Mouse (Mus musculus) heart, adult 2 months (tissue): Measurements from ENCODE around the gene Zbtb3. TPM values are rescaled to one million over a fixed set of nuclear protein-coding genes. Genes with fewer than 3 reads are reported as not detected.
A peak's percentile ranks its signal among the peaks of the same experiment; 100 is the strongest.
"Not testable (repeated sequence)": the region's sequence is repeated elsewhere in the genome, so short reads cannot be mapped to it uniquely, and the experiment has no call there.

Source experiments
- DNase-seq, 2 experiments: peaks; one replicate each; pipeline ENCODE4 v3.0.0; 2021
- H3K27ac ChIP-seq: fragments of 200-600 bp; 2 replicates; pipeline ENCODE4 v1.8.1; 2022
- H3K27me3 ChIP-seq: fragments of 200-500 bp; 2 replicates; pipeline ENCODE4 v1.6.1; 2012; ENCODE audit warnings: mild to moderate bottlenecking, low read length, inconsistent platforms, mixed read lengths; ENCODE audit not compliant: control insufficient read depth, insufficient read depth
- H3K36me3 ChIP-seq: fragments of 200-500 bp; 2 replicates; pipeline ENCODE4 v1.6.1; 2012; ENCODE audit warnings: low read length, inconsistent platforms; ENCODE audit not compliant: control insufficient read depth, insufficient read depth
- H3K4me1 ChIP-seq: fragments of 200-500 bp; 2 replicates; pipeline ENCODE4 v1.6.1; 2011; ENCODE audit warnings: low read length; ENCODE audit not compliant: control insufficient read depth, insufficient read depth
- H3K4me3 ChIP-seq: fragments of 200-600 bp; 2 replicates; pipeline ENCODE4 v1.8.1; 2022
- H3K79me2 ChIP-seq: fragments of 200-500 bp; replicated peaks from 2 replicates; pipeline ENCODE4 v1.6.1; 2012; ENCODE audit warnings: mild to moderate bottlenecking, inconsistent platforms, low read length, moderate library complexity, mixed read lengths; ENCODE audit not compliant: control insufficient read depth, insufficient read depth
- H3K9ac ChIP-seq: fragments of 200-500 bp; 2 replicates; pipeline ENCODE4 v1.6.1; 2012; ENCODE audit warnings: low read depth, mild to moderate bottlenecking, control low read depth, inconsistent platforms, low read length, mixed read lengths
- CTCF ChIP-seq: fragments of 200-600 bp; IDR thresholded peaks from 2 replicates; pipeline ENCODE4 v1.8.1; 2022; ENCODE audit warnings: antibody characterized with exemption, mild to moderate bottlenecking, moderate library complexity
- EP300 ChIP-seq: fragments of 200-500 bp; IDR thresholded peaks from 2 replicates; pipeline ENCODE4 v1.6.1; 2011; ENCODE audit warnings: low read depth, low read length, control low read depth; ENCODE audit not compliant: insufficient read depth
- POLR2A ChIP-seq: fragments of 200-500 bp; IDR thresholded peaks from 2 replicates; pipeline ENCODE4 v1.6.1; 2011; ENCODE audit warnings: mild to moderate bottlenecking, low read depth, low read length, control low read depth; ENCODE audit not compliant: insufficient read depth
- WGBS: fragments of 180-500 bp; shearing (Covaris S2); methylation state at CpG from one replicate; pipeline ENCODE4 v1.1.7; 2018; 5-methylcytosine and 5-hydroxymethylcytosine counted together
- intact Hi-C: fragments of 180-260 bp; cut with DNase I; formaldehyde crosslinking; loops from one replicate; pipeline ENCODE4 v1.15.1; 2025
- polyA plus RNA-seq: library from polyadenylated mRNA; depleted of rRNA; stranded (reverse); fragments of >200 nt; gene quantifications from 2 replicates; pipeline ENCODE4 v1.2.3, GENCODE M21; 2012
- total RNA-seq, 2 experiments: library from RNA; stranded (reverse); gene quantifications; 2 replicates each; pipeline ENCODE4 v1.2.3; 2021

The Zbtb3 gene
- total and polyA plus RNA-seq, 3 experiments: 1.4 to 2.0 (median 1.5) TPM

GRCm38 (mm10) chr19:8831262-8831661, 28.9 kb downstream of the Zbtb3 start:
- no peak for TF ChIP-seq CTCF
- TF ChIP-seq POLR2A: no peak
- TF ChIP-seq EP300: no peak
- Histone ChIP-seq H3K4me1 (no peaks in the 10 kb centered on the region), H3K27me3 (no peaks in the 10 kb centered on the region), H3K4me3 (no peak overlapping the region), H3K27ac (no peak overlapping the region), H3K79me2 (peaks cover 2% of the 10 kb centered on the region; the same call in 1 of the 2 replicates), H3K9ac (no peak overlapping the region), H3K36me3 (peaks cover 28% of the 10 kb centered on the region)
- 84% methylated on average over 11 of the region's 11 CpGs for WGBS
- DNase-seq: no peak
- intact Hi-C loops: no loop called here

- intact Hi-C loops: no loop called here
- H3K4me3 ChIP-seq: no peak overlapping the region
- peaks cover 18% of the 10 kb centered on the region for H3K36me3 ChIP-seq
- no peak for DNase-seq
- H3K4me1 ChIP-seq: no peaks in the 10 kb centered on the region; the same call in 1 of the 2 replicates
- no peak overlapping the region for H3K9ac ChIP-seq
- no peaks in the 10 kb centered on the region for H3K79me2 ChIP-seq
- no peaks in the 10 kb centered on the region for H3K27me3 ChIP-seq
- no peak overlapping the region for H3K27ac ChIP-seq
- no peak for TF ChIP-seq EP300
- TF ChIP-seq POLR2A: 0 out of 2 replicates have a peak, but pooled peaks have one; percentile 8
- TF ChIP-seq CTCF: no peak
- 84% methylated on average over 4 of the region's 4 CpGs for WGBS
These were observed 30.6 kb downstream of the Zbtb3 start for GRCm38 (mm10) chr19:8832971-8833370.

DNA sequence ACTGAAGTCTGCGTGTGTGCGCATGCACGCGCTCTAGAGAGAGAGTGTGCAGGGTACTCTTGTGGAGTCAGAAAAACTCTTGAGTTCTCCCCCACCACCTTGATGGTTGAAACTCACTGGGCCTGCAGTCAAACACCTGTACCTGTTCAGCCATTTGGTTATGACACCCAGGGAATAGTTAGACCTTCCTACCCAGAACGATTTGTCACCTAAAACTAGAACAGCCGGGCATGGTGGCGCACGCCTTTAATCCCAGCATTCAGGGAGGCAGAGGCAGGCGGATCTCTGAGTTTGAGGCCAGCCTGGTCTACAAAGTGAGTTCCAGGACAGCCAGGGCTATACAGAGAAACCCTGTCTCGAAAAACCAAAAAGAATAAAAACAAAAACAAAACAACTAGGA, 34.0 kb downstream of the Zbtb3 start:
- not testable (repeated sequence) for H3K27ac ChIP-seq
- intact Hi-C loops: loop anchor here (2.0 kb wide), 1 partner anchor 14 kb away; no protein-coding TSS in a partner anchor

DNA sequence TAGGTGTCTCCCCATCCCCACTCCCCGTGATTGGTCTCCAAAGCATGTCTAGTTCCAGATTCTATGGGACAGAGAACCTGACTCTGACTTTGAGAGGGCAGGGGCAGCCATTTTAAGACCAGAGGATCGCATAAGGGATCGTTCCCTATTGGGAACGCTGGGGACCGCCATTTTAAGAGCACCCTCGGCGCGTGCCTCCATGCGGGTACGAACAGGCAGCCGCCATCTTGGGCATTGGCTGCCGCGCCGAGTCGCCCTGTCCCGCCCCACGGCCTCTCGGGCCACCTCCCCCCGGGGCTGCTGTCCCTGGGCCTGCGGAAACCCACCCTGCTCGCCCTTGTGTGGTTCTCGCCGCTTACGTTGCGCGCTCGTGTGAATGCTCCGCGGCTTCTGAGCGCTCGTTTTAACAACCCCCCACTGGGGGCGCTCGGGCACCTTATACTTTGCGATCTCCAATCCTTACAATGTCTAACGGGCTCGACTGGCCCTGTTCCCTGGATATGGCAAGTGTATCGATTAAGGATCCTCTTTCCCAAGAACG, 35.0 kb downstream of the Zbtb3 start, which contains the start of gene Bscl2:
Gene Bscl2, plus strand, starts transcription at position 217 of the 541 bp plus-strand sequence.
- TF ChIP-seq POLR2A (no peak; the same call in none of the 2 replicates), CTCF (peak; percentile 88), EP300 (peak; percentile 54; the same call in 1 of the 2 replicates)
- Histone ChIP-seq H3K4me1 (peaks cover 5% of the 10 kb centered on the region; the same call in 1 of the 2 replicates), H3K36me3 (no peaks in the 10 kb centered on the region; the same call in 1 of the 2 replicates), H3K79me2 (no peaks in the 10 kb centered on the region), H3K9ac (peak within 1 kb of the TSS; percentile 76), H3K4me3 (peak within 1 kb of the TSS; percentile 61), H3K27ac (peak within 1 kb of the TSS; percentile 83), H3K27me3 (no peaks in the 10 kb centered on the region)
- intact Hi-C loops: loop anchor here (2.0 kb wide), 1 partner anchor 15 kb away; no protein-coding TSS in a partner anchor
- DNase-seq: peak; percentile 85 to 88
- WGBS: under 1% methylated on average over 38 of the region's 38 CpGs

More for the DNA sequence above, 34.0 kb downstream of the Zbtb3 start:
- not testable (repeated sequence) for DNase-seq, H3K36me3 ChIP-seq, H3K79me2 ChIP-seq, H3K9ac ChIP-seq, H3K27me3 ChIP-seq, H3K4me1 ChIP-seq, H3K4me3 ChIP-seq
- WGBS: 97% methylated on average over 10 of the region's 10 CpGs

GRCm38 (mm10) chr19:8838041-8838730, 35.8 kb downstream of the Zbtb3 start:
- peak overlapping the region; percentile 61 for H3K4me3 ChIP-seq
- intact Hi-C loops: no loop called here
- no peaks in the 10 kb centered on the region for H3K36me3 ChIP-seq
- H3K27me3 ChIP-seq: no peaks in the 10 kb centered on the region
- peak in 1 of 2 experiments; percentile 52 for DNase-seq
- H3K9ac ChIP-seq: peak overlapping the region; percentile 76
- TF ChIP-seq EP300 (no peak), CTCF (no peak), POLR2A (no peak)
- 22% methylated on average over 15 of the region's 15 CpGs for WGBS
- H3K27ac ChIP-seq: peak overlapping the region; percentile 83
- peaks cover 5% of the 10 kb centered on the region; the same call in 1 of the 2 replicates for H3K4me1 ChIP-seq
- H3K79me2 ChIP-seq: no peaks in the 10 kb centered on the region
